Mouse (Mus musculus) olfactory bulb, adult 2 months (tissue): ENCODE results near the gene Fads3.

ENCODE experiments used
- CTCF ChIP-seq: fragments of 200-500 bp; IDR thresholded peaks from 2 replicates; pipeline ENCODE4 v1.5.1; 2012; ENCODE audit warnings: low read depth, mild to moderate bottlenecking, low read length, moderate library complexity; ENCODE audit not compliant: insufficient read depth
- POLR2A ChIP-seq: fragments of 200-500 bp; IDR thresholded peaks from 2 replicates; pipeline ENCODE4 v1.6.1; 2012; ENCODE audit warnings: mild to moderate bottlenecking, low read depth, low read length, moderate library complexity; ENCODE audit not compliant: insufficient read depth

GRCm38 (mm10) chr19:10086976-10087375 is 45.6 kb downstream of the Fads3 start:
- no peak for TF ChIP-seq POLR2A
- TF ChIP-seq CTCF, result no peak
